Mouse (Mus musculus): ENCODE results near the gene Glod4. TPM values are rescaled to one million over a fixed set of nuclear protein-coding genes. Genes with fewer than 3 reads are reported as not detected.

Gene Glod4
- polyA plus RNA-seq, 1 experiment from 2014 or later: 85.9 TPM

DNA sequence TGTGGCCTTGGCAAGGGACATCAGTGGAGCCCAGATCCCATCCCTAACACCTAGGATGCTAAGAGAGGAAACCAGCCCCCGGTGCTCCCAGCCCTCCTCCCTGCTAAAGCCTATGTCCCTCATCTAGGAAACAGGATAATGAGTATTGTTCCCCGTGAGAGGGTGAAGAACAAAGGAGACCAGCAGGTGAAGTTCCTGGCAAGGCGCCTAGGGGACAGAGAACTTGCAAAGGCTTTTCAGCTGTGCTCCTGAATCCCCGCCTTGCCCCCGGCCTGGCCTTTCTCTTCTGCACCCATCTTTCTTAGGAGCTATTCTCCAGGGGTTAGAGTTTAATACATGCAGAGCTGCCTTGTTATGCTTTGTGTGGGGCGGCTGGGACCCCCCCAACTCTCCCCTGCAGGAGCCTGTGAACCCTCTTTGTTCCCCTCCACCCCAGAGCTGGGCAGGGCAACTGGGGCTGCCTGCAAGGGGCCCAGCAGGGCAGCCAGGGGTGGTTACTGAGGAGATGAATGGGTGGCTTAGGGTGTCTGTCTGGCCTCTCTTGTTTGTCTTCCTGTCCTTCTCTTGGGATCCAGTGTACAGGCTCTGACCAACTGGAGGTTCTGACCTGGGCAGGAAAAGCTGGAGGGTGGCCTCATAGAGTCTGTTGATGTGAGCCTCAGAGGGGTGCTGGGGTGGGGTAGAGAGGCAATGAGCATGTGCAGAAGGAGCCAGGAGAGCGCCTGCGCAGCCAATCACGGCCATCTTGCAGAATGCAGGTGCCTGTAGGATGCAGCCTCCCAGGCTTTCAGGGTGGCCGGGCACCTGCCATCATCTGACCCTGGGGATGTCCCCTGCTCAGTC, 16.9 kb upstream of the Glod4 start:
- DNase-seq (ENCODE audit: low spot score) (no peak), ATAC-seq (no peak)
- Histone ChIP-seq H3K9me3 (ENCODE audit: low read length) (no peaks in the 10 kb centered on the region), H3K9ac (replicated peaks; ENCODE audit: low read depth) (no peak overlapping the region), H3K4me1 (ENCODE audit: insufficient read depth, low read depth, low read length) (no peaks in the 10 kb centered on the region), H3K27me3 (replicated peaks; ENCODE audit: insufficient read depth, low read length) (no peaks in the 10 kb centered on the region), H3K27ac (ENCODE audit: low read length) (no peak overlapping the region), H3K4me3 (ENCODE audit: low read depth, low read length) (no peak overlapping the region), H3K36me3 (ENCODE audit: insufficient read depth, low read length) (no peaks in the 10 kb centered on the region), H3K4me2 (replicated peaks; ENCODE audit: low read depth, low read length) (no peak overlapping the region)
- TF ChIP-seq CTCF (IDR thresholded peaks at IDR 0.05) (no peak), EP300 (IDR thresholded peaks at IDR 0.05) (no peak)
- WGBS: 77% methylated on average over 10 of the region's 10 CpGs

DNA sequence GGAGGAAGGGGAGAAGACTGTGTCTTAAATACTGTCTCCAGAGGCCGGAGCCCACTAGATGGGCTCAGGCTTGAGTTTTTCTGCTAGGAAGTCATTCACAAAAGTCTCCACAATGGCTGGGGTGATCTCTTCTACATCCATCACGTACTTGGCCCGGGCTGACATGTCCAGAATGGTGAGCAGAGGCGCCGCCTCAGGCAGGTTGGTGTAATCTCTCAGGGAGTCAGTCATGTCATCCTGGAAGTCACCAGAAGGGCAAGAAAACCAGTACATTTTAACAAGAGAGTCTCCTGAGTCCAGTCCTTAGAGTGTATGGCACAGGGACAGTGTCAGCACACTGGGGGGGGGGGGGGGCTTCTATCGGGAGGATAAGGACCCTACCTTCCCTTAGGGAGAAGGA, 15.0 kb upstream of the Glod4 start:
- no peaks in the 10 kb centered on the region for H3K4me1 ChIP-seq (ENCODE audit: insufficient read depth, low read depth, low read length)
- no peak overlapping the region for H3K4me2 ChIP-seq (replicated peaks; ENCODE audit: low read depth, low read length)
- DNase-seq (ENCODE audit: low spot score) (no peak), ATAC-seq (no peak)
- TF ChIP-seq CTCF (IDR thresholded peaks at IDR 0.05) (no peak), EP300 (IDR thresholded peaks at IDR 0.05) (no peak)
- H3K9me3 ChIP-seq (ENCODE audit: low read length): no peaks in the 10 kb centered on the region
- H3K4me3 ChIP-seq (ENCODE audit: low read depth, low read length): no peak overlapping the region
- no peak overlapping the region for H3K9ac ChIP-seq (replicated peaks; ENCODE audit: low read depth)
- H3K27ac ChIP-seq (ENCODE audit: low read length): no peak overlapping the region
- no peaks in the 10 kb centered on the region for H3K27me3 ChIP-seq (replicated peaks; ENCODE audit: insufficient read depth, low read length)
- H3K36me3 ChIP-seq (ENCODE audit: insufficient read depth, low read length): no peaks in the 10 kb centered on the region
- WGBS: 79% methylated on average over 6 of the region's 6 CpGs

DNA sequence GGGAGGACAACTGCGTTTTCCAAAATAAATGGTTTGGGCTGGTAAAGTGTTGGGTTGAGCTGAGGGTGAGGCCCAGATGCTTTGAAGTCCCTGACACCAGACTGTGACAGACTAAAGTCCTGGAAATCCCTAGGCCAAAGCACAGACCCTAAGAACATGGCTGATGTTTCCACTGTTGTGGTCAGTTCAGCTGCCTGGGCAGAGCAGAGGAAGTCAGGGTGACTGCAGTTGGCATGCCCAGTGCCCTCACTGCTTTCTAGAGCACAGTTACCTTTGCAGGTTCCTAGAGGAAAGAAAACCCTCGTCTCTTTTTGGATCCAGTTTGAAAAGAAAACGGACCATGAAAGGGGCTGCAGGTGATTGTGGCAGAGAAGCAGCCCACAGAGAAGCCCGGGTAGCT, 13.9 kb upstream of the Glod4 start:
- H3K4me3 ChIP-seq (ENCODE audit: low read depth, low read length): no peak overlapping the region
- no peak for DNase-seq (ENCODE audit: low spot score)
- ATAC-seq: no peak
- no peak overlapping the region for H3K4me2 ChIP-seq (replicated peaks; ENCODE audit: low read depth, low read length)
- no peaks in the 10 kb centered on the region for H3K27me3 ChIP-seq (replicated peaks; ENCODE audit: insufficient read depth, low read length)
- TF ChIP-seq CTCF (IDR thresholded peaks at IDR 0.05): no peak
- no peak overlapping the region for H3K9ac ChIP-seq (replicated peaks; ENCODE audit: low read depth)
- H3K27ac ChIP-seq (ENCODE audit: low read length): no peak overlapping the region
- 78% methylated on average over 4 of the region's 4 CpGs for WGBS
- no peaks in the 10 kb centered on the region for H3K4me1 ChIP-seq (ENCODE audit: insufficient read depth, low read depth, low read length)
- H3K9me3 ChIP-seq (ENCODE audit: low read length): no peaks in the 10 kb centered on the region
- no peaks in the 10 kb centered on the region for H3K36me3 ChIP-seq (ENCODE audit: insufficient read depth, low read length)

DNA sequence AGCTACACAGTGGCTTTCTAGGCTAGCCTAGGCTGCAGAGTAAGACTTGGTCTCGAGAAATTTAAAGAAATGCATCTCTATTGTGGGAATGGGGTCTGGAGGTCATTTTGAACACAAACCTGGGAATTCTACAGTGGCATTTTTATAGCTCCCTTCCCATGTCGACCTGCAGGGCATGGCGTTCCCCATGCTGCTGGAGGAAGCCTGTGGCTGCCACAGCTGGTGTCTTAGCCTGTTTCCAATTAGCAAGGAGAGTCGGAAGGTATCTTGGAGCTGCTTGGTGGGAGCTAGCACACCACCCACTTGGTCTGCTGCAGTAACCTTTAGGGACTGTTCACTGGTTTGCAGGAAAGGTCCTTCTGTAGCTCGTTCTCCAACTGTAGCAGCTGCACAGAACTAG, 12.6 kb upstream of the Glod4 start:
- WGBS: 42% methylated on average over 5 of the region's 5 CpGs
- H3K27ac ChIP-seq (ENCODE audit: low read length): no peak overlapping the region

DNA sequence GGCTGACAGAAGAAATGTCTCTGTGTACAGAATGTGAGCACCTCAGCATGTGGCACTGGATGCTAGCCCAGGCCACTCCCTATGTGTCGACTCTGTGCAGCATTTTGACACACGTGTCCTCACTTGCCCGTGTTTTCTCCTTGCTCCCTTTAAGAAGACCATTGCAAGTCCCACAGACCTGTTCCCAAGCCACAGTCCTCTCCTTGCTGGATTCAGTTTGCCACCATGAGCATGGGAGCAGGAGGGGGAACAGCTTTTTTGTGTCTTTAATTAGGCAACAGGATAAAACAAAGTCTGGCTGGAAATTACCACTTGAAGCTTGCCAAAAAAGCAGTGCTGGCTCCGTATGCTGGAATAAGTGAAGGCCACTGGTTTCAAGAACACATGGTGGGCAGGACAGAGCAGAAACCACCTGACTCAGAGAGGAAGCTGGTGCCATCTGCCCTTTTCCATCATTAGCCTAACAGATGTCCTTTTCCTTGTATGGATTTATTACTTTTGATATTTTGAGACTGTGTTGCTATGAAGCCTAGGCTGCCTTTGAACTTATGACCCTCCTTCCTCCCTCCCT, 12.0 kb upstream of the Glod4 start:
- WGBS: 63% methylated on average over 4 of the region's 4 CpGs
- Histone ChIP-seq H3K9ac (replicated peaks; ENCODE audit: low read depth) (no peak overlapping the region), H3K4me1 (ENCODE audit: insufficient read depth, low read depth, low read length) (no peaks in the 10 kb centered on the region), H3K4me2 (replicated peaks; ENCODE audit: low read depth, low read length) (no peak overlapping the region), H3K27ac (ENCODE audit: low read length) (no peak overlapping the region), H3K36me3 (ENCODE audit: insufficient read depth, low read length) (no peaks in the 10 kb centered on the region), H3K9me3 (ENCODE audit: low read length) (no peaks in the 10 kb centered on the region), H3K4me3 (ENCODE audit: low read depth, low read length) (no peak overlapping the region), H3K27me3 (replicated peaks; ENCODE audit: insufficient read depth, low read length) (no peaks in the 10 kb centered on the region)
- TF ChIP-seq CTCF (IDR thresholded peaks at IDR 0.05) (no peak), EP300 (IDR thresholded peaks at IDR 0.05) (no peak)
- ATAC-seq (no peak; the same call in 1 of the 2 replicates), DNase-seq (ENCODE audit: low spot score) (peak; percentile 25)

More for the DNA sequence above, 12.6 kb upstream of the Glod4 start:
- Histone ChIP-seq H3K4me3 (ENCODE audit: low read depth, low read length) (no peak overlapping the region), H3K9ac (replicated peaks; ENCODE audit: low read depth) (no peak overlapping the region), H3K9me3 (ENCODE audit: low read length) (no peaks in the 10 kb centered on the region), H3K27me3 (replicated peaks; ENCODE audit: insufficient read depth, low read length) (no peaks in the 10 kb centered on the region), H3K4me1 (ENCODE audit: insufficient read depth, low read depth, low read length) (no peaks in the 10 kb centered on the region), H3K4me2 (replicated peaks; ENCODE audit: low read depth, low read length) (no peak overlapping the region), H3K36me3 (ENCODE audit: insufficient read depth, low read length) (no peaks in the 10 kb centered on the region)
- DNase-seq (ENCODE audit: low spot score) (no peak), ATAC-seq (no peak)
- TF ChIP-seq CTCF (IDR thresholded peaks at IDR 0.05) (no peak), EP300 (IDR thresholded peaks at IDR 0.05) (no peak)

DNA sequence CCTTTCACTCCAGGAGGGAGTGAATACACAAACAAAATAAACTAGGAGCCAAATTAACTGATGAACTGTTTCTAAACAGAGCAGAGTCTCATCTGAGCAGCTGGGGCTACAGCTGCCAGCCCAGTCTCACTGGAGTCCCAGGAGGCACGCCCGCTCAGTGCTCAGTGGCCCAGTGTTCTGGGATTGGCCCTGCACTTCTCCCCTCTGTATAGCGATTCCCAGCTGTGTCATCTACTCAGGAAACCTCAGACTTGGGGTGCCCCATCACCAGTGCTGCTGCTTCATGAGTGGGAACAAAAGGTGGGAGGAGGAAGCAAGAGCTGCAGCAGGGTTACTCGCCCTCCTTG, 10.4 kb upstream of the Glod4 start:
- Histone ChIP-seq H3K36me3 (ENCODE audit: insufficient read depth, low read length) (no peaks in the 10 kb centered on the region), H3K9ac (replicated peaks; ENCODE audit: low read depth) (no peak overlapping the region), H3K27ac (ENCODE audit: low read length) (no peak overlapping the region), H3K4me3 (ENCODE audit: low read depth, low read length) (no peak overlapping the region), H3K4me1 (ENCODE audit: insufficient read depth, low read depth, low read length) (no peaks in the 10 kb centered on the region), H3K9me3 (ENCODE audit: low read length) (no peaks in the 10 kb centered on the region), H3K27me3 (replicated peaks; ENCODE audit: insufficient read depth, low read length) (no peaks in the 10 kb centered on the region), H3K4me2 (replicated peaks; ENCODE audit: low read depth, low read length) (no peak overlapping the region)
- TF ChIP-seq CTCF (IDR thresholded peaks at IDR 0.05) (no peak), EP300 (IDR thresholded peaks at IDR 0.05) (no peak)
- DNase-seq (ENCODE audit: low spot score) (no peak), ATAC-seq (peak; percentile 48; the same call in 1 of the 2 replicates)
- whole genome bisulfite sequencing: 60% methylated on average over 4 of the region's 4 CpGs
